Mouse (Mus musculus): ENCODE results near the gene Atp8b5.

DNA sequence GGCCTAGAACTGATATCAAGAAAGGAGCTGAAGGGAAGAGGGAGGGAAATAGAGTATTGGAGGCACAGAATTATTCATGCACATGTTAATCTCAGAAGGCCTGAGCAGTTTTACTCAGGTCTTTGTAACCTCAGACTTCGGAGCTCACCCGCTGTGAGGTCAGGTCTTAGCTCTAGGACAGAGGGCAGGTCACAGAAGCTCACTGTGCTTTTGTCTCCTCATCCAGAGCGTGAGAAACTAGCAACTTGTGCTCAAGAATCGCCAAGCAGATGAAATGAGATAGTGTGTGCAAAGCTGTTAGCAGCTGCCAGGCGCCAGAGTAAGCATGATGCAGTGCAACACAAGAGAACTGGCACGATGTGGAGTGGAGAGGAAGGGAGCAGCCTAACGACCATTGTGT, 18.9 kb upstream of the Atp8b5 start:
- TF ChIP-seq CTCF (IDR thresholded peaks at IDR 0.05; ENCODE audit: insufficient read depth, low read depth, low read length) (no peak), POLR2A (IDR thresholded peaks at IDR 0.05; ENCODE audit: insufficient read depth, low read depth, low read length) (no peak)
